Mouse (Mus musculus) E14TG2a.4 (cell line): ENCODE data around the gene Sdk1.

Experiments used
- CTCF ChIP-seq: conservative IDR thresholded peaks from 2 replicates; pipeline ENCODE4 v1.5.1; 2014; ENCODE audit warnings: low read length
- NANOG ChIP-seq: IDR thresholded peaks from 2 replicates; pipeline ENCODE4 v1.6.1; 2014; ENCODE audit warnings: borderline replicate concordance, low read length, mixed read lengths
- POU5F1 ChIP-seq: IDR thresholded peaks from 2 replicates; pipeline ENCODE4 v1.6.1; 2014; ENCODE audit warnings: low read length, borderline replicate concordance

DNA sequence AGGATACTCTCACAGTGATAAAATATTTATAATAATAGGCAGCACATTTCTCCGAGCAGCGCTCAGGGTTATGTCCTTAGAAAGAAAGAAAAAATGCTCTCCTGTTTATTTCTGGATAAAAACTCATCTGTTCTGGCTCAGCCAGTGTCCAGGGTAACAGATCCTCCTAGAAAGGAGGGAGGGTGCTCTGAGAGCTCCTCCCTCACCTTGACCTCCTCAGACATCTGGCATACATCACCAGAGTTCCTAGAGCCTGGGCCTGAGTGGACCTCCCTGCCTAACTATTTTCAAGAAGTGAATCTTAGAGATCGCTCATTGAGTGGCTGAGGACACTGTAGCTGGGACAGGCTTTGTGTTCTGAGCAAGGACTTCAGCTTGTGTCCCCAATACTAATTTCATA lies 760.7 kb downstream of the Sdk1 start:
- TF ChIP-seq CTCF (no peak), POU5F1 (no peak), NANOG (no peak)
